Mouse (Mus musculus) cerebellum, adult 2 months (tissue): ENCODE measurements at regions not wholly inside any gene's neighbourhood (a gene's known extent, or its start where the extent isn't known, plus 50 kb on each side); places are given as distances from the start of the nearest gene placed in this dataset.

Source experiments
- CTCF ChIP-seq: fragments of 200-500 bp; IDR thresholded peaks from 2 replicates; pipeline ENCODE4 v1.5.1; 2011; ENCODE audit warnings: low read depth, mild to moderate bottlenecking, control low read depth, low read length, moderate library complexity, borderline replicate concordance; ENCODE audit not compliant: insufficient read depth
- POLR2A ChIP-seq: fragments of 200-500 bp; IDR thresholded peaks from 2 replicates; pipeline ENCODE4 v1.6.1; 2011; ENCODE audit warnings: low read length, control low read depth, borderline replicate concordance; ENCODE audit not compliant: insufficient read depth

DNA sequence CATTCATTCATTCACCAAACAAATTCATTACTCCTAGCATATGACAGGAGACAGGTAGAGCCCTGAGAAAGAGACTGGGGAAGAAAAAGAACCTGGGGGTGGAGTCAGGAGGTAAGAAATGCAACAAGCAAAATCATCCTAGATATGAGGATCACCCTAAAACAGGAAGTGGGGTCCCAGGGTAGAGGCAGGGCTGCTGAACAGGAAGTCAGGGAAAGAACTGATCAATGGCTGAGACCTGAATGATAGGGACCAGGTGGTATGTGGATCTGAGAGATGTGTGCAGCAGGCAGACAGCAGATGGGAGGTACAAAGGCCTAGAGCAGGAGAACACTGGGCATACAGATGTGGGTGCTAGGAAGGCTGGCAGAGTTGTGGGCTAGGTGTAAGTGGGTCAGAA, 77.4 kb downstream of the Gm5294 start:
- TF ChIP-seq CTCF: no peak
- TF ChIP-seq POLR2A: no peak
